Mouse (Mus musculus) CD4-positive, CD25-positive, alpha-beta regulatory T cell, adult 2 months (primary cell): Measurements from ENCODE around the gene Traf2.

ENCODE experiments used
- DNase-seq: peaks from one replicate; pipeline ENCODE4 v3.0.0-alpha.2; 2012; ENCODE audit warnings: low read depth, low spot score

Gene Traf2

GRCm38 (mm10) chr2:25545996-25546810 lies 537 bp downstream of the Traf2 start:
- DNase-seq, result no peak

GRCm38 (mm10) chr2:25541644-25542367 lies 4.9 kb downstream of the Traf2 start:
- no peak for DNase-seq

- DNase-seq, result no peak
Measured at GRCm38 (mm10) chr2:25540541-25540948, 6.2 kb downstream of the Traf2 start.

- no peak for DNase-seq
Measured at GRCm38 (mm10) chr2:25536531-25536930, 10.2 kb downstream of the Traf2 start.

GRCm38 (mm10) chr2:25534866-25535182 lies 11.9 kb downstream of the Traf2 start:
- no peak for DNase-seq

GRCm38 (mm10) chr2:25534178-25534865 lies 12.4 kb downstream of the Traf2 start:
- DNase-seq, result peak; percentile 91

- peak; percentile 55 for DNase-seq
Measured at GRCm38 (mm10) chr2:25533707-25534106, 13.0 kb downstream of the Traf2 start.

- DNase-seq, result no peak
Measured at GRCm38 (mm10) chr2:25526510-25527302, 20.0 kb downstream of the Traf2 start.

- DNase-seq, result peak; percentile 61
Measured at GRCm38 (mm10) chr2:25509912-25510311, 36.8 kb downstream of the Traf2 start.

- DNase-seq, result peak; percentile 66
Measured at GRCm38 (mm10) chr2:25506964-25507363, 39.8 kb downstream of the Traf2 start.

- no peak for DNase-seq
Measured at GRCm38 (mm10) chr2:25505860-25506259, 40.9 kb downstream of the Traf2 start.

GRCm38 (mm10) chr2:25505000-25505399 lies 41.7 kb downstream of the Traf2 start:
- DNase-seq, result no peak

- DNase-seq, result no peak
Measured at GRCm38 (mm10) chr2:25504538-25504937, 42.2 kb downstream of the Traf2 start.

GRCm38 (mm10) chr2:25502726-25503125 lies 44.0 kb downstream of the Traf2 start:
- DNase-seq, result no peak

- peak; percentile 31 for DNase-seq
Measured at GRCm38 (mm10) chr2:25501593-25502486, 44.9 kb downstream of the Traf2 start, which contains the start of gene C8g. TSS of gene C8g (minus strand) at chr2:25501719.

GRCm38 (mm10) chr2:25500576-25501405 lies 45.9 kb downstream of the Traf2 start, which contains the start of gene Fbxw5:
TSS of gene Fbxw5 (plus strand) at chr2:25500750.
- peak; percentile 97 for DNase-seq

GRCm38 (mm10) chr2:25500071-25500575 lies 46.6 kb downstream of the Traf2 start:
- no peak for DNase-seq

- DNase-seq, result no peak
Measured at GRCm38 (mm10) chr2:25498622-25499478, 47.9 kb downstream of the Traf2 start.
